Mouse (Mus musculus) monocyte, adult 2 months (primary cell): ENCODE measurements around the gene Myh6.

Experiments
- DNase-seq, 2 experiments: peaks; one replicate each; pipeline ENCODE4 v3.0.0; 2022; ENCODE audit warnings: low spot score in 2 of 2, low read depth in 1 of 2

The Myh6 gene

DNA sequence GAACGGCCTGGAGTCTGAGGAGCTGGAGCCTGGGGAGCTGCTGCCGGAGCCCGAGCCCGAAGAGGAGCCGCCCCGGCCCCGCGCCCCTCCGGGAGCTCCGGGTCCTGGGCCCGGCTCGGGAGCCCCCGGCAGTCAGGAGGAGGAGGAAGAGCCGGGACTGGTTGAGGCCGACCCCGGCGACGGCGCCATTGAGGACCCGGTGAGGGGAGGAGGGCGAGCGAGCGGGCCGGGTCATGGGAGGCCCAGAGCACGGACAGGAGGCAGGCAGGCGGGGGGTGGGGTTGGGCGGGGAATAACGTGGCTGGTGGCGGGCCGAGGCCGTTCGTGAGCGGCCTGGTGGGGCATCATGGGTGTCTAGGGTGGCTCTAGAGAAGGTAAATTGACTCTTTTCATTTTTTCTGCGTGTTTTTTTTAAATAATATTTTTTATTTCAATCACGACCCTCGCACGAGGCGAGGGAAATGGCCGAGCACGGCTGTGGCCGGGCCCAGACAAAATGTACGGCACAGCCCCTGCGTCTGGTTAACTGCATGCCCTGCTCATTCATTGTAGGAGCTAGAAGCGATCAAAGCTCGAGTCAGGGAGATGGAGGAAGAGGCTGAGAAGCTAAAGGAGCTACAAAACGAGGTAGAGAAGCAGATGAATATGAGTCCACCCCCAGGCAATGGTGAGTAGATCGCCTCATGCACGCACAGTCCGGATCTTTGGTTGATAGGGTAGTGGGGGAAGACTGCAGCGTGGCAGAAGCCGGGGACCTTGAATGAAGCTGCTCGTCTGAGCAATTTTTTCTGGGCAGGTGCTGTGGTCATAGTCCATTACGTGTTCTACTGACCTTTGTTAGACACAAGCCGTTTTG is 72.2 kb downstream of the Myh6 start:
- peak in 1 of 2 experiments; percentile 40 for DNase-seq

DNA sequence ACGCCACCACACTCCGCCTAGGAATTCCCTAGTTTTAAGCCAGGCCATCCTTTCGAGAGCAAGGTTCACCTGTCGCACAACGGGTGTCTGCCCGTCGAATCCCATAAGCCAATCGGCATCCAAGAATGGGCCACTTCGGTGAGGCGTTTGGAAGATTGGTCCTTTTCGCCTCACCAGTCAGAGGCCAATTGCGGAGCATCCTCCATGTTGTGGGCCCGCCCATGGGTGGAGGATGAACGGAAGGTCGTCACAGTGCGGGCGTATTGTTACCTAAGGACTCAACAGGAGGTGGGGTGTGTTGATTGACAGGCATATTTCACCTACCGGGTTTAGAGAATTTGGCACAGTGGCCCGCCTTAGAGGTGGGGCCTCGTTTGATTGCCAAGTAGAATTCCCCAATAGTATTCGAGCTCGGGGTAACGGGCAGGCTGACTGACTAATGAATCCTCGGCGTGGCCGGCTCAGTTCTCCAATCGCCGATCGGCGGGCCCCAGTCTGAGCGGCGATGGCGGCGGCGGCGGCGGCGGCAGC is 73.0 kb downstream of the Myh6 start:
- DNase-seq: peak; percentile 96 to 97

DNA sequence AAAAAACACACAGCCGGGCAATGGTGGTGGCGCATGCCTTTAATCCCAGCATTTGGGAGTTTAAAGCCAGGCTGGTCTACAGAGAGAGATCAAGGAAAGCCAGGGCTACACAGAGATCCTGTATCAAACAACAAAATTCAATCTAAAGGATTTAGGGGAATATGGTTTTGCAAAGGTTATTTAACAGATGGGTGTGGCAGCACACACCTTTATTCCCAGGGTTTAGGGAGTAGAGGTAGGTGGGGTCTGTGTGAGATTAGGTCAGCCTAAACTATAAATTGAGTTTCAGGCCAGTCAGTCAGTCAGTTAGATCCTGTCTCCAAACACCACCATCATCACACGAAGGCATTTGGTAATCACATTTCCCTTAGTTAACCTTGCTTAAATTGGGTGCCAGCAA is 74.5 kb downstream of the Myh6 start, which contains the start of gene Pabpn1:
Pabpn1 (plus strand) TSS at position 301 of the 400 bp plus-strand sequence.
- DNase-seq: no peak
